Mouse (Mus musculus): ENCODE results near the gene Spink8. TPM values are rescaled to one million over a fixed set of nuclear protein-coding genes. Genes with fewer than 3 reads are reported as not detected.

Gene Spink8
- polyA plus RNA-seq, 1 experiment: not detected

DNA sequence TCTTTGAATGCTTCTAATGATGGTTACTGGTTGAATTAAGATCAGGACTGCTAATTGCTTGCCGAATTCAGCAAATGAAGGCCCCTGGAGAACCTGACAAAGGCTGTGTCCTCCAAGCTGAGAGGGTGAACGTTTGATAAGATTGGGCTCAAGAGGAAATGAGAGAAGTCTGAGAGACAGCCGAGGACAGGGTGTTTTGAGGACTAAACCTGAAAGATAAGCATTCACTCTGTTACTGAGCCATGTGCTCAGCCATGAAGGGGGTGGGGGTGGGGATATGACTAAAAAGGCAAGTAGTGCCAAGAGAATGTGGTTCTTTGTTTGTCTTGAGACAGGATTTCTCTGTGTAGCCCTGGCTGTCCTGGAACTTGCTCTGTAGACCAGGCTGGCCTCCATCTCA is 51.0 kb downstream of the Spink8 start:
- WGBS: 29% methylated on average over 3 of the region's 3 CpGs

DNA sequence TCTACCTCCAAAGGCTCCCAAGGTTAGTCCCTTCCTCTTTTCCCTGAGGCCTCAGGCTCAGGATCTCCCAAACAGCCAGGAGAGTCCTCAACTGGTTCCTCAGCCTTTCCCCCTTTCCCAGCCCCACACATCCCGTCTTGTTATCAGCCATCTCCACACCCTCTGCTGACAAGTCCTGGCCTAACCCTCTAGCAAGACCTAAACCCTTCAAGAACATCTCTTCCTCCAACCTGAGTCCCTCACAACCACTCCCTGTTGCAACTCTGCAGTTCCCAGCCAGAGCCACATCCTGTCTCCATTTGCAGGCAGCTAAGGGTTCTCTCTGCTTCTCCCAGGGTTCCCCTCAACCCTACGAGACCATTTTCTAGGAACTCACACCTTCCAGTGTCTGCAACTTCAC is 54.1 kb downstream of the Spink8 start:
- DNase-seq (ENCODE audit: low read depth, low spot score): no peak
- WGBS: 51% methylated on average over 2 of the region's 2 CpGs

More for the DNA sequence above, 51.0 kb downstream of the Spink8 start:
- no peak for DNase-seq (ENCODE audit: low read depth, low spot score)

DNA sequence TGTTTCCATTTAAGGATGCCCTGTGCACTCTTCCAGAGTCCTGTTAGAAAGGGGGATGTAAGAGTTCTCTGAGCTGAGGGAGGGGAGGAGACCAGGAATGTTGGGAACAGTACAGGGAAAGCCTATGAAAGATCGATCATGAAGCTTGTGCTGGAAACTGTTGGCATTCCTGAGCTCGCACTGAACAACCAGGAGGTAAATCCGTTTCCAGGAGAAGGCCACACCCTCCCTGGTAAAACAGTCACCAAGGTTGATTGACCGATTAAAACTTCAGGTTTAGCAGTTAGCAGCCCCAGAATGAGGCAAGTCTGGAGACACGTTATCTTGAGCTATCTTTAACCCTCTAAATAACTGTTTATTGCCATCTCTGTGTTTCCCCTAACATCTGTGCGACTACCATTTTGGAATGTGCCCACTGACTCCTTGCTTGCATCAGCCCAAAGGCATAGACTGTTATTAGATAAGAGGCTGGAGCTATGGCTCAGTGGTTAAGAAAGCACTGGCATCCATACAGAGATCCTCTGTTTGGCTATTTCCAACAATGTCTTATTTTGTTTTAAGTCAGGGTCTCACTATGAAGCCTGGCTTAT is 59.0 kb downstream of the Spink8 start:
- WGBS: 14% methylated on average over 6 of the region's 6 CpGs
- DNase-seq (ENCODE audit: low read depth, low spot score): no peak

DNA sequence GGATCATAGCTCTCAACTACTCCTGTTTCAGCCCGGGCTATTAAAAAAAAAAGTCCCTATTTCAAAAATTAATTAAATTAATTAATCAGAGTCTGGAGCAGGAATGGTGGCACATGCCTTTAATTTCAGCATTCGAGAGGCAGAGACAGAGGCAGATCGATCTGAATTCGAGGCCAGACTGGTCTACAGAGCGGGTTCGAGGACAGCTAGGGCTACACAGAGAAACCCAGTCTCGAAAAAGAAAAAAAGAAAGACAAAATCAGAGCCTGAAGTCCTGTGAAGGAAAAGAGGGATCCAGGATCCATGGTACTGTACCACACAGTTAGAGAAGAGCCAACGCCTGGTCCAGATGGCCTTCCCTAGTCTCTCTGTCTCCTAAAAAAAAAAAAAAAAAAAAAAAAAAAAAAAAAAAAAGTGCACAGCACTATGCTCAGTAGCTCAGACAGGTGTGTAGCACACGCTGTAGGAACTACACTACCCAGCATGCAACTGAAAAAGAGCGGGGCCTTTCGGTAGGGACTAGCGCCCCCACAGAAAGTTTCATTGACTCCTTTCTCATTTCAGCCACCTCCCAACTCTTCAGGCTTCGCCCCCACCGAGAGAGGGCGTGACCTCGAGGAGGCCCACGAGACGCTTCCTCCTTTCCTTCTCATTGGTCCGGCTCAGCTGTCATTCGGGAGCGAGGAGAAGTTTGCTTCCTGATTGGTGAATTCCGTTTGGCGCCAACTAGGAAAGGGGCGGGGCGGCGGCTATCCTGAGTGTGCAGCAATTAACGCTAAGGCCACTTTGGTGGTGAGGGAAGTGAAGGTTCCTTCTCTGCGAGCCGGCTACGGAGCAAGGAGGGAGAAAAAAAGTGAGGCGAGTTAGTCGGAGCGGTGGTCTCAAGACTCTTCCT is 63.0 kb downstream of the Spink8 start, which contains the start of gene Cdc25a:
Cdc25a (plus strand) TSS at position 783 of the 895 bp plus-strand sequence.
- DNase-seq (ENCODE audit: low read depth, low spot score): peak; percentile 100
- WGBS: 7% methylated on average over 33 of the region's 33 CpGs

DNA sequence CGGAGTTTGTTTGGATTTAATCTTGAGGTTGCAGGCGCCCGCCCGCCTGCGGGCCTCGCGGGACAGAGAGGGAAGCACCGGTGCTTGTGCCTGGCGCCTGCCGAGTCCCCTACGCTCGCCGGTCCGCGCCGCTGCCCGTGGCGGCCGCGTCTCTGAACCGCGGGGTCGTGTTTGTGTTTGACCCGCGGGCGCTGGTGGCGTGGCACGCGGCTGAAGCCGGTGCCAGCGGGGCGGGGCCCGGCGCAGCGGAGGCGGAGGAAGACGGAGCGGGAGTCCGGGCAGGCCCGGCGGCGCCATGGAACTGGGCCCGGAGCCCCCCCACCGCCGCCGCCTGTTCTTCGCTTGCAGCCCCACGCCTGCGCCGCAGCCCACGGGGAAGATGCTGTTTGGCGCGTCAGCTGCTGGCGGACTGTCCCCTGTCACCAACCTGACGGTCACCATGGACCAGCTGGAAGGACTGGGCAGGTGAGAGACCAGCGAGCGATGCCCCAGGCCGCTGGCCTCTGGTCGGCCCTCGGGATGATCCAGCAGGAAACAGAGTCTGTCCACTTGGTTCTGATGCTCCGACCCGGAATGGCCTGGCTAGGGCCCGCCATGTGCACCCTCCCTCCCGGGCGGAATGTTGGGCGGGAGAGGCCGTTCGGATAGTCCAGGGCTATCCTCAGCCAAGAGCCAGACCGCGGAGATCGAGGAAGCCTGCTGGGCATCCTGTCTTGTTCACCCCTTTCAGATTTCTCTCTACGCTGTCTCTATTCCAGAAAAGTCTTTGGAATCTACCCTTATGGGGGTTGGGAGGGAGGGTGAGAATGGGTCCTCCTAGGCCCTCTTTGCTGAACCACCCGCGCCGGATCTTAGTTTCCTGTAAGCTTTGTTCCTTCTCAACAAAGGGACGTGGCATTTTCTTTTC is 63.9 kb downstream of the Spink8 start:
- no peak for DNase-seq (ENCODE audit: low read depth, low spot score)
- WGBS: under 1% methylated on average over 76 of the region's 76 CpGs

Other genes with a start within 250 kb of the Spink8 start
- gene Fbxw15, start 244.0 kb upstream of the Spink8 start, polyA plus RNA-seq (2012; rRNA removed): not detected in 2 replicates
- not detected in 2 replicates for gene Fbxw24, start 186.2 kb upstream of the Spink8 start, polyA plus RNA-seq (2012; rRNA removed)
- not detected in 2 replicates for gene Fbxw25, start 147.6 kb upstream of the Spink8 start, polyA plus RNA-seq (2012; rRNA removed)
- not detected in 2 replicates for gene Fbxw18, start 109.6 kb upstream of the Spink8 start, polyA plus RNA-seq (2012; rRNA removed)
- not detected in 2 replicates for gene Fbxw26, start 66.2 kb upstream of the Spink8 start, polyA plus RNA-seq (2012; rRNA removed)
- gene Fbxw27, start 21.6 kb upstream of the Spink8 start, polyA plus RNA-seq (2012; rRNA removed): not detected in 2 replicates
- 31.9 and 40.8 TPM in 2 replicates for gene Nme6, start 20.5 kb downstream of the Spink8 start, polyA plus RNA-seq (2012; rRNA removed)
- 0.11 and 0.33 TPM in 2 replicates for gene Camp, start 37.3 kb downstream of the Spink8 start, polyA plus RNA-seq (2012; rRNA removed)
- 13.8 and 18.0 TPM in 2 replicates for gene Cdc25a, start 63.3 kb downstream of the Spink8 start, polyA plus RNA-seq (2012; rRNA removed)
- gene Map4, start 119.2 kb downstream of the Spink8 start, polyA plus RNA-seq (2012; rRNA removed): 117 and 129 TPM in 2 replicates

All from large intestine, adult 2 months (tissue).